Mouse (Mus musculus): ENCODE measurements around the gene Defb41.
"Not testable (repeated sequence)": the region's sequence is repeated elsewhere in the genome, so short reads cannot be mapped to it uniquely, and the experiment has no call there.

Gene Defb41

GRCm38 (mm10) chr1:18265038-18265437 is at the start of gene Defb41:
Gene Defb41 (minus strand): TSS chr1:18265138.
- no peak for DNase-seq

GRCm38 (mm10) chr1:18308474-18308829 is 43.5 kb upstream of the Defb41 start:
- no peak for DNase-seq

GRCm38 (mm10) chr1:18307545-18308473 is 42.9 kb upstream of the Defb41 start:
- no peak for DNase-seq

- no peak for DNase-seq
Measured at GRCm38 (mm10) chr1:18292515-18292914, 27.6 kb upstream of the Defb41 start.

GRCm38 (mm10) chr1:18288860-18289259 is 23.9 kb upstream of the Defb41 start:
- DNase-seq = no peak

GRCm38 (mm10) chr1:18287371-18287770 is 22.4 kb upstream of the Defb41 start:
- no peak for DNase-seq

- no peak for DNase-seq
Measured at GRCm38 (mm10) chr1:18271095-18271494, 6.2 kb upstream of the Defb41 start.

GRCm38 (mm10) chr1:18268845-18269244 is 3.9 kb upstream of the Defb41 start:
- DNase-seq = no peak

GRCm38 (mm10) chr1:18245801-18246580 is 18.9 kb downstream of the Defb41 start:
- not testable (repeated sequence) for DNase-seq

GRCm38 (mm10) chr1:18237343-18237742 is 27.6 kb downstream of the Defb41 start, which contains the start of gene Defb18:
Gene Defb18 (minus strand): TSS chr1:18237443.
- no peak for DNase-seq

GRCm38 (mm10) chr1:18223385-18223945 is 41.5 kb downstream of the Defb41 start:
- no peak for DNase-seq

Measured in kidney, adult 9 months (tissue).